Mouse (Mus musculus) embryonic fibroblast, embryonic 13.5 days (primary cell): ENCODE results near the gene Hdgf. TPM values are rescaled to one million over a fixed set of nuclear protein-coding genes. Genes with fewer than 3 reads are reported as not detected.
A peak's percentile ranks its signal among the peaks of the same experiment; 100 is the strongest.
"Not testable (repeated sequence)": the region's sequence is repeated elsewhere in the genome, so short reads cannot be mapped to it uniquely, and the experiment has no call there.

ENCODE experiments used
- H3K27ac ChIP-seq: 2 replicates; pipeline ENCODE4 v1.5.1; 2012; ENCODE audit warnings: low read length, control low read depth, inconsistent platforms; ENCODE audit not compliant: insufficient read depth
- H3K4me1 ChIP-seq: 2 replicates; pipeline ENCODE4 v1.6.1; 2011; ENCODE audit warnings: low read length; ENCODE audit not compliant: control insufficient read depth, insufficient read depth
- H3K4me3 ChIP-seq: 2 replicates; pipeline ENCODE4 v1.5.1; 2011; ENCODE audit warnings: mild to moderate bottlenecking, control low read depth, low read length; ENCODE audit not compliant: insufficient read depth
- CTCF ChIP-seq: IDR thresholded peaks from 2 replicates; pipeline ENCODE4 v1.5.1; 2011; ENCODE audit warnings: mild to moderate bottlenecking, control low read depth, low read length, moderate library complexity, borderline replicate concordance; ENCODE audit not compliant: insufficient read depth
- POLR2A ChIP-seq: IDR thresholded peaks from 2 replicates; pipeline ENCODE4 v1.6.1; 2011; ENCODE audit warnings: low read depth, mild to moderate bottlenecking, control low read depth, low read length, moderate library complexity
- polyA plus RNA-seq: library from polyadenylated mRNA; stranded (reverse); fragments of >200 nt; gene quantifications from 2 replicates; pipeline ENCODE4 v1.2.4, GENCODE M21; 2011; ENCODE audit warnings: low read depth; ENCODE audit not compliant: missing spikeins, insufficient read length

Hdgf gene
- polyA plus RNA-seq: 267 and 287 TPM in 2 replicates

- H3K4me3 ChIP-seq: peak within 1 kb of the TSS; percentile 96
- peak within 1 kb of the TSS; percentile 97 for H3K27ac ChIP-seq
- TF ChIP-seq CTCF: no peak
- peak; percentile 70 for TF ChIP-seq POLR2A
- 0 out of 2 replicates have a peak, but pooled peaks cover under 1% of the 10 kb centered on the region for H3K4me1 ChIP-seq
These were observed at the start of gene Hdgf for GRCm38 (mm10) chr3:87905880-87906485. Hdgf (plus strand) TSS chr3:87906321.

- H3K27ac ChIP-seq: no peak overlapping the region
- H3K4me1 ChIP-seq: peaks cover 4% of the 10 kb centered on the region; the same call in 1 of the 2 replicates
- H3K4me3 ChIP-seq: no peak overlapping the region
- no peak for TF ChIP-seq CTCF
- no peak for TF ChIP-seq POLR2A
These were observed 48.5 kb upstream of the Hdgf start for GRCm38 (mm10) chr3:87857666-87858065.

- H3K4me1 ChIP-seq: peaks cover 4% of the 10 kb centered on the region; the same call in 1 of the 2 replicates
- no peak overlapping the region for H3K4me3 ChIP-seq
- TF ChIP-seq CTCF: peak; percentile 23; the same call in 1 of the 2 replicates
- no peak for TF ChIP-seq POLR2A
- H3K27ac ChIP-seq: no peak overlapping the region
These were observed 46.3 kb upstream of the Hdgf start for GRCm38 (mm10) chr3:87859813-87860212.

GRCm38 (mm10) chr3:87864111-87864510 lies 42.0 kb upstream of the Hdgf start:
- not testable (repeated sequence) for H3K4me1 ChIP-seq, H3K4me3 ChIP-seq, H3K27ac ChIP-seq

GRCm38 (mm10) chr3:87877730-87878129 lies 28.4 kb upstream of the Hdgf start:
- Histone ChIP-seq H3K27ac (no peak overlapping the region), H3K4me1 (no peaks in the 10 kb centered on the region), H3K4me3 (no peak overlapping the region)
- TF ChIP-seq POLR2A (no peak), CTCF (no peak)

- H3K4me3 ChIP-seq: peak overlapping the region; percentile 84
- no peaks in the 10 kb centered on the region for H3K4me1 ChIP-seq
- TF ChIP-seq CTCF (no peak), POLR2A (no peak)
- H3K27ac ChIP-seq: no peak overlapping the region
These were observed 21.8 kb upstream of the Hdgf start for GRCm38 (mm10) chr3:87884291-87884690.

- TF ChIP-seq CTCF (no peak), POLR2A (peak; percentile 47)
- Histone ChIP-seq H3K4me1 (no peaks in the 10 kb centered on the region), H3K4me3 (peak overlapping the region; percentile 84), H3K27ac (peak overlapping the region; percentile 58; the same call in 1 of the 2 replicates)
These were observed 21.3 kb upstream of the Hdgf start for GRCm38 (mm10) chr3:87884708-87885251.

- peak within 1 kb of the TSS; percentile 84 for H3K4me3 ChIP-seq
- H3K27ac ChIP-seq: peak within 1 kb of the TSS; percentile 58
- TF ChIP-seq CTCF (no peak), POLR2A (peak; percentile 67)
- H3K4me1 ChIP-seq: no peaks in the 10 kb centered on the region
These were observed 20.7 kb upstream of the Hdgf start, which contains the start of gene Prcc for GRCm38 (mm10) chr3:87885281-87886003. Prcc (minus strand) TSS chr3:87885608.

GRCm38 (mm10) chr3:87886004-87886365 lies 20.1 kb upstream of the Hdgf start:
- Histone ChIP-seq H3K4me1 (no peaks in the 10 kb centered on the region), H3K4me3 (peak overlapping the region; percentile 41), H3K27ac (no peak overlapping the region)
- TF ChIP-seq CTCF (no peak), POLR2A (no peak)

- no peak for TF ChIP-seq CTCF
- TF ChIP-seq POLR2A: no peak
- Histone ChIP-seq H3K4me1 (no peaks in the 10 kb centered on the region), H3K27ac (no peak overlapping the region), H3K4me3 (no peak overlapping the region)
These were observed 19.7 kb upstream of the Hdgf start for GRCm38 (mm10) chr3:87886416-87886815.

- H3K4me3 ChIP-seq, H3K4me1 ChIP-seq, H3K27ac ChIP-seq: not testable (repeated sequence)
These were observed 18.7 kb upstream of the Hdgf start for GRCm38 (mm10) chr3:87887400-87887799.
